Mouse (Mus musculus) hindbrain, embryonic 15.5 days (tissue): ENCODE measurements around the gene BC147527. TPM values are rescaled to one million over a fixed set of nuclear protein-coding genes. Genes with fewer than 3 reads are reported as not detected.
A peak's percentile ranks its signal among the peaks of the same experiment; 100 is the strongest.
"Not testable (repeated sequence)": the region's sequence is repeated elsewhere in the genome, so short reads cannot be mapped to it uniquely, and the experiment has no call there.

Experiments used
- ATAC-seq: fragments of 200-750 bp; cut with Nextera tagmentation; 2 replicates; pipeline ENCODE4 v1.8.0; 2017; ENCODE audit warnings: low read depth, moderate number of reproducible peaks, moderate TSS enrichment; ENCODE audit not compliant: low FRiP score
- H3K27ac ChIP-seq: fragments of 300-500 bp; sonication (generic); replicated peaks from 2 replicates; pipeline ENCODE4 v1.5.1; 2015; ENCODE audit warnings: mild to moderate bottlenecking, inconsistent platforms
- H3K27me3 ChIP-seq: fragments of 300-500 bp; sonication (generic); 2 replicates; pipeline ENCODE4 v1.6.1; 2015; ENCODE audit warnings: control low read depth, inconsistent platforms
- H3K36me3 ChIP-seq: fragments of 300-500 bp; sonication (generic); 2 replicates; pipeline ENCODE4 v1.6.1; 2015; ENCODE audit warnings: control low read depth, inconsistent platforms
- H3K4me1 ChIP-seq: fragments of 300-500 bp; sonication (generic); replicated peaks from 2 replicates; pipeline ENCODE4 v1.6.1; 2015; ENCODE audit warnings: control low read depth, inconsistent platforms
- H3K4me2 ChIP-seq: fragments of 300-500 bp; sonication (generic); 2 replicates; pipeline ENCODE4 v1.6.1; 2015; ENCODE audit warnings: moderate library complexity, mild to moderate bottlenecking, inconsistent platforms
- H3K4me3 ChIP-seq: fragments of 300-500 bp; sonication (generic); 2 replicates; pipeline ENCODE4 v1.5.1; 2015; ENCODE audit warnings: mild to moderate bottlenecking, inconsistent platforms
- H3K9ac ChIP-seq: fragments of 300-500 bp; sonication (generic); 2 replicates; pipeline ENCODE4 v1.6.1; 2015; ENCODE audit warnings: inconsistent platforms
- H3K9me3 ChIP-seq: fragments of 300-500 bp; sonication (generic); 2 replicates; pipeline ENCODE4 v1.6.1; 2016; ENCODE audit warnings: control low read depth, inconsistent platforms
- WGBS: fragments of 180-500 bp; shearing (Covaris S2); methylation state at CpG from one replicate; pipeline ENCODE4 v1.1.7; 2015; 5-methylcytosine and 5-hydroxymethylcytosine counted together
- polyA plus RNA-seq: library from polyadenylated mRNA; unstranded; fragments of >200 nt; fragmentation: Nextera tagmentation; extraction: Ambion mirVana; gene quantifications from 2 replicates; pipeline ENCODE4 v1.2.1, GENCODE M21; 2015

BC147527 gene
- 0.37 TPM in 1 of 2 replicates, not detected in the other for polyA plus RNA-seq

- H3K4me3 ChIP-seq = no peak within 1 kb of the TSS
- no peak within 1 kb of the TSS for H3K9ac ChIP-seq
- no peaks in the 10 kb centered on the region for H3K9me3 ChIP-seq
- no peaks in the 10 kb centered on the region for H3K4me1 ChIP-seq
- H3K4me2 ChIP-seq = no peak within 1 kb of the TSS
- no peaks in the 10 kb centered on the region for H3K27me3 ChIP-seq
- WGBS = 52% methylated on average over 2 of the region's 2 CpGs
- no peak for ATAC-seq
- H3K27ac ChIP-seq = no peak within 1 kb of the TSS
- H3K36me3 ChIP-seq = no peaks in the 10 kb centered on the region
These were observed at the start of gene BC147527 for GRCm38 (mm10) chr13:120299991-120300442. Gene BC147527 (plus strand): TSS chr13:120300392.

- H3K27ac ChIP-seq, H3K36me3 ChIP-seq, H3K4me2 ChIP-seq, H3K4me1 ChIP-seq, H3K9me3 ChIP-seq, ATAC-seq, H3K9ac ChIP-seq, H3K27me3 ChIP-seq, H3K4me3 ChIP-seq: not testable (repeated sequence)
- 89% methylated on average over 2 of the region's 3 CpGs for WGBS
These were observed 48.8 kb upstream of the BC147527 start for GRCm38 (mm10) chr13:120251208-120251924.

GRCm38 (mm10) chr13:120258817-120259658 is 41.2 kb upstream of the BC147527 start:
- H3K9me3 ChIP-seq, H3K4me3 ChIP-seq, H3K27ac ChIP-seq, H3K4me1 ChIP-seq, H3K36me3 ChIP-seq, H3K4me2 ChIP-seq, H3K27me3 ChIP-seq, ATAC-seq, H3K9ac ChIP-seq: not testable (repeated sequence)
- WGBS = 94% methylated on average over 3 of the region's 3 CpGs

- H3K36me3 ChIP-seq, H3K27ac ChIP-seq, ATAC-seq, H3K4me1 ChIP-seq, H3K9ac ChIP-seq, H3K27me3 ChIP-seq, H3K4me2 ChIP-seq, H3K9me3 ChIP-seq, H3K4me3 ChIP-seq: not testable (repeated sequence)
- WGBS = 75% methylated on average over 3 of the region's 3 CpGs
These were observed 40.5 kb upstream of the BC147527 start for GRCm38 (mm10) chr13:120259718-120260117.

- not testable (repeated sequence) for H3K9me3 ChIP-seq, H3K9ac ChIP-seq, H3K4me2 ChIP-seq, H3K36me3 ChIP-seq, H3K4me3 ChIP-seq, H3K4me1 ChIP-seq, H3K27ac ChIP-seq, H3K27me3 ChIP-seq, ATAC-seq
- 90% methylated on average over 2 of the region's 2 CpGs for WGBS
These were observed 37.3 kb upstream of the BC147527 start, which contains the start of gene AF067061 for GRCm38 (mm10) chr13:120262870-120263269. Gene AF067061 (plus strand): TSS chr13:120263114.

- H3K4me2 ChIP-seq, H3K4me3 ChIP-seq, H3K9me3 ChIP-seq, H3K27me3 ChIP-seq, H3K4me1 ChIP-seq, H3K36me3 ChIP-seq, H3K9ac ChIP-seq, H3K27ac ChIP-seq, ATAC-seq: not testable (repeated sequence)
- 27% methylated on average over 2 of the region's 2 CpGs for WGBS
These were observed 22.4 kb upstream of the BC147527 start for GRCm38 (mm10) chr13:120277837-120278236.

GRCm38 (mm10) chr13:120278784-120279183 is 21.4 kb upstream of the BC147527 start:
- no peak overlapping the region for H3K9ac ChIP-seq
- no peak overlapping the region for H3K4me2 ChIP-seq
- 90% methylated on average over 9 of the region's 9 CpGs for WGBS
- H3K4me3 ChIP-seq = no peak overlapping the region
- H3K4me1 ChIP-seq = no peaks in the 10 kb centered on the region
- H3K27me3 ChIP-seq = no peaks in the 10 kb centered on the region
- no peaks in the 10 kb centered on the region for H3K36me3 ChIP-seq
- no peak for ATAC-seq
- H3K27ac ChIP-seq = no peak overlapping the region
- H3K9me3 ChIP-seq = no peaks in the 10 kb centered on the region

- H3K4me2 ChIP-seq = no peak overlapping the region
- ATAC-seq = no peak
- H3K9me3 ChIP-seq = no peaks in the 10 kb centered on the region
- no peaks in the 10 kb centered on the region for H3K27me3 ChIP-seq
- no peaks in the 10 kb centered on the region for H3K4me1 ChIP-seq
- H3K36me3 ChIP-seq = no peaks in the 10 kb centered on the region
- no peak overlapping the region for H3K9ac ChIP-seq
- H3K4me3 ChIP-seq = no peak overlapping the region
- 58% methylated on average over 1 of the region's 1 CpGs for WGBS
- H3K27ac ChIP-seq = no peak overlapping the region
These were observed 783 bp upstream of the BC147527 start for GRCm38 (mm10) chr13:120299324-120299894.

- H3K9ac ChIP-seq = no peak overlapping the region
- no peaks in the 10 kb centered on the region for H3K36me3 ChIP-seq
- no peak overlapping the region for H3K27ac ChIP-seq
- H3K4me3 ChIP-seq = no peak overlapping the region
- no peak overlapping the region for H3K4me2 ChIP-seq
- whole genome bisulfite sequencing = 83% methylated on average over 4 of the region's 4 CpGs
- no peaks in the 10 kb centered on the region for H3K27me3 ChIP-seq
- no peaks in the 10 kb centered on the region for H3K9me3 ChIP-seq
- no peaks in the 10 kb centered on the region for H3K4me1 ChIP-seq
- ATAC-seq = no peak
These were observed 661 bp downstream of the BC147527 start for GRCm38 (mm10) chr13:120300853-120301252.

GRCm38 (mm10) chr13:120310749-120311148 is 10.6 kb downstream of the BC147527 start:
- Histone ChIP-seq H3K27ac (no peak overlapping the region), H3K27me3 (no peaks in the 10 kb centered on the region), H3K4me1 (no peaks in the 10 kb centered on the region), H3K9ac (no peak overlapping the region), H3K4me2 (no peak overlapping the region), H3K4me3 (no peak overlapping the region), H3K9me3 (no peaks in the 10 kb centered on the region), H3K36me3 (no peaks in the 10 kb centered on the region)
- no peak for ATAC-seq
- 86% methylated on average over 4 of the region's 4 CpGs for WGBS

- no peaks in the 10 kb centered on the region for H3K9me3 ChIP-seq
- no peak overlapping the region for H3K4me3 ChIP-seq
- no peaks in the 10 kb centered on the region for H3K36me3 ChIP-seq
- H3K27me3 ChIP-seq = no peaks in the 10 kb centered on the region
- H3K9ac ChIP-seq = no peak overlapping the region
- H3K27ac ChIP-seq = no peak overlapping the region
- no peaks in the 10 kb centered on the region for H3K4me1 ChIP-seq
- WGBS = 48% methylated on average over 14 of the region's 14 CpGs
- ATAC-seq = no peak
- H3K4me2 ChIP-seq = peak overlapping the region; percentile 15; the same call in 1 of the 2 replicates
These were observed 13.4 kb downstream of the BC147527 start for GRCm38 (mm10) chr13:120313584-120313983.

- H3K4me3 ChIP-seq, H3K4me1 ChIP-seq, H3K9me3 ChIP-seq, H3K9ac ChIP-seq, H3K36me3 ChIP-seq, ATAC-seq, H3K4me2 ChIP-seq, H3K27me3 ChIP-seq, H3K27ac ChIP-seq: not testable (repeated sequence)
- WGBS = 84% methylated on average over 3 of the region's 3 CpGs
These were observed 16.4 kb downstream of the BC147527 start, which contains the start of gene Tcstv3 for GRCm38 (mm10) chr13:120316578-120316977. Gene Tcstv3 (plus strand): TSS chr13:120316878.
